Mouse (Mus musculus) cortical plate, adult 2 months (tissue): ENCODE results near the gene Asb18.

Experiments used
- CTCF ChIP-seq: fragments of 200-500 bp; IDR thresholded peaks from 2 replicates; pipeline ENCODE4 v1.5.1; 2011; ENCODE audit warnings: mild to moderate bottlenecking, control low read depth, low read length; ENCODE audit not compliant: insufficient read depth; ENCODE audit errors: extremely low read depth
- POLR2A ChIP-seq: fragments of 200-500 bp; IDR thresholded peaks from 2 replicates; pipeline ENCODE4 v1.6.1; 2011; ENCODE audit warnings: mild to moderate bottlenecking, low read length, control low read depth; ENCODE audit not compliant: insufficient read depth; ENCODE audit errors: extremely low read depth

DNA sequence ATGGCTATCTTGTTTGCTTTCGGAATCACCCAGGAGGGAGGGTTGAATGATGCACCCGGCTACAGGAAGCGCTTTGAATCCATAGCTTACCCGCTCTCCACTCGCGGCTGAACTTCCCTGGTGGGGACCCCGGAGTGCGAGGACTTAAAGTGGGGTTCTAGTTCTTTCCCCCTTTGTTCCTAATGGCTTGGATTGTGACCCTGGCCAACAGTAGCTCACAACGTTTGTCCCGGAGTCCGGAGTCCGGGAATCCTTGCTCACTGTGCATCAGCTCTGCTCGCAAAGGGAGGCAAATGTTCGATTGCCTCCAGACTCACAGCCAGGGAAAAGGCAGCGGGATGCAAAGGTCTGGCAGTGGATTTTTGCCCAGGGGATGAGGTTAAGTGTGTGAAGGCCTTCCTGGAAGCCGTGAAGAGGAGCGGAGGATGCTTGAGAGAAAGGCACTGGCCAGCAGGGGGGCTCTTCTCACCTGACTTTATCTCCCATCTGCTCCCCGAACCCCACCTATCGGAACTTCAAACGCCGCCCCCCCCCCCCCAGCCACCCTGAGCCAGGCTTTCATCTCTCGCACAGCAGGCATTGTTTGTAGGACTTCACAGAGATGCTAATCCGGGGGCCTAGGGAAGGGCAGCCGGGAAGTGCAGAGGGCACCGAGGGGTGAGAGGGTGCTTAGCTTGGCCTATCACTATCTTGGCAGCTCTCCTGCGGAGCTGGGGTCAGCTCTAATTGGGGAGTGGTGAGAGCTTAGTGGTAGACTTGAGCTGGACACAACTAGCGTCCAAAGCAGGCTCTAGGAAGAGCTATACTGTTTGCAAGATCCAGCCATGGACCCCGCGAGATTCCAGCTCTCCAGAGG, 78.7 kb downstream of the Asb18 start:
- no peak for TF ChIP-seq CTCF
- no peak for TF ChIP-seq POLR2A
